Mouse (Mus musculus) hindbrain, postnatal 0 days (tissue): ENCODE results near the gene Bloc1s4. TPM values are rescaled to one million over a fixed set of nuclear protein-coding genes. Genes with fewer than 3 reads are reported as not detected.

ENCODE experiments used
- ATAC-seq: fragments of 200-750 bp; cut with Nextera tagmentation; 2 replicates; pipeline ENCODE4 v1.8.0; 2017; ENCODE audit warnings: mild to moderate bottlenecking, moderate TSS enrichment, moderate library complexity
- DNase-seq: peaks from one replicate; pipeline ENCODE4 v3.0.0-alpha.2; 2015; ENCODE audit warnings: low spot score
- H3K27ac ChIP-seq: fragments of 300-500 bp; sonication (generic); 2 replicates; pipeline ENCODE4 v1.5.1; 2014; ENCODE audit warnings: mild to moderate bottlenecking
- H3K27me3 ChIP-seq: fragments of 300-500 bp; sonication (generic); 2 replicates; pipeline ENCODE4 v1.6.1; 2014; ENCODE audit warnings: low read length, mixed read lengths; ENCODE audit not compliant: insufficient read depth
- H3K36me3 ChIP-seq: fragments of 300-500 bp; sonication (generic); 2 replicates; pipeline ENCODE4 v1.6.1; 2014; ENCODE audit warnings: low read length, mixed read lengths; ENCODE audit not compliant: insufficient read depth
- H3K4me1 ChIP-seq: fragments of 300-500 bp; sonication (generic); 2 replicates; pipeline ENCODE4 v1.6.1; 2014; ENCODE audit warnings: antibody characterized with exemption, low read length, mixed read lengths; ENCODE audit not compliant: insufficient read depth
- H3K4me2 ChIP-seq: fragments of 300-500 bp; sonication (generic); 2 replicates; pipeline ENCODE4 v1.6.1; 2014; ENCODE audit warnings: low read depth, mild to moderate bottlenecking, low read length, moderate library complexity, mixed read lengths
- H3K4me3 ChIP-seq: fragments of 300-500 bp; sonication (generic); 2 replicates; pipeline ENCODE4 v1.5.1; 2014; ENCODE audit warnings: low read length
- H3K9ac ChIP-seq: fragments of 300-500 bp; sonication (generic); replicated peaks from 2 replicates; pipeline ENCODE4 v1.6.1; 2014; ENCODE audit warnings: mild to moderate bottlenecking, low read length, moderate library complexity, mixed read lengths
- H3K9me3 ChIP-seq: fragments of 300-500 bp; sonication (generic); 2 replicates; pipeline ENCODE4 v1.6.1; 2016; ENCODE audit warnings: low read length, mixed read lengths
- CTCF ChIP-seq: IDR thresholded peaks from 2 replicates; pipeline ENCODE4 v1.5.1; 2016; ENCODE audit warnings: antibody characterized with exemption, control low read depth, low read depth
- WGBS: fragments of 180-500 bp; shearing (Covaris S2); extraction: QIAGEN DNeasy Blood & Tissue Kit; methylation state at CpG from one replicate; pipeline ENCODE4 v1.1.7; 2014; 5-methylcytosine and 5-hydroxymethylcytosine counted together
- polyA plus RNA-seq: library from polyadenylated mRNA; unstranded; fragments of >200 nt; fragmentation: Nextera tagmentation; extraction: Ambion mirVana; gene quantifications from 2 replicates; pipeline ENCODE4 v1.2.1, GENCODE M21; 2015
- total RNA-seq: library from RNA; depleted of rRNA; stranded (reverse); fragments of >200 nt; gene quantifications from 2 replicates; pipeline ENCODE4 v1.2.3, GENCODE M21; 2014

The Bloc1s4 gene
- total and polyA plus RNA-seq, 2 experiments from 2014 or later: 28.9 to 29.1 TPM

GRCm38 (mm10) chr5:36720219-36720618 lies 28.2 kb downstream of the Bloc1s4 start:
- Histone ChIP-seq H3K36me3 (no peaks in the 10 kb centered on the region), H3K9ac (no peak overlapping the region), H3K4me1 (no peaks in the 10 kb centered on the region), H3K27ac (no peak overlapping the region), H3K9me3 (no peaks in the 10 kb centered on the region), H3K4me2 (no peak overlapping the region), H3K4me3 (no peak overlapping the region), H3K27me3 (no peaks in the 10 kb centered on the region)
- no peak for TF ChIP-seq CTCF
- ATAC-seq (no peak), DNase-seq (no peak)
- WGBS: 86% methylated on average over 5 of the region's 5 CpGs

GRCm38 (mm10) chr5:36719601-36720000 lies 28.8 kb downstream of the Bloc1s4 start:
- 94% methylated on average over 3 of the region's 3 CpGs for WGBS
- DNase-seq: no peak
- no peak for ATAC-seq

GRCm38 (mm10) chr5:36719135-36719534 lies 29.3 kb downstream of the Bloc1s4 start:
- Histone ChIP-seq H3K36me3 (no peaks in the 10 kb centered on the region), H3K4me2 (no peak overlapping the region), H3K9me3 (no peaks in the 10 kb centered on the region), H3K27ac (no peak overlapping the region), H3K27me3 (no peaks in the 10 kb centered on the region), H3K9ac (no peak overlapping the region), H3K4me3 (no peak overlapping the region), H3K4me1 (no peaks in the 10 kb centered on the region)
- no peak for DNase-seq
- no peak for TF ChIP-seq CTCF
- 77% methylated on average over 5 of the region's 5 CpGs for WGBS
- ATAC-seq: no peak

More at GRCm38 (mm10) chr5:36719601-36720000, 28.8 kb downstream of the Bloc1s4 start:
- Histone ChIP-seq H3K27me3 (no peaks in the 10 kb centered on the region), H3K9ac (no peak overlapping the region), H3K27ac (no peak overlapping the region), H3K4me1 (no peaks in the 10 kb centered on the region), H3K4me3 (no peak overlapping the region), H3K4me2 (no peak overlapping the region), H3K9me3 (no peaks in the 10 kb centered on the region), H3K36me3 (no peaks in the 10 kb centered on the region)
- no peak for TF ChIP-seq CTCF

- H3K27ac ChIP-seq: no peak overlapping the region
- no peak for TF ChIP-seq CTCF
- WGBS: 86% methylated on average over 3 of the region's 3 CpGs
- H3K4me3 ChIP-seq: no peak overlapping the region
- H3K36me3 ChIP-seq: no peaks in the 10 kb centered on the region
- no peaks in the 10 kb centered on the region for H3K27me3 ChIP-seq
- no peak overlapping the region for H3K9ac ChIP-seq
- DNase-seq (no peak), ATAC-seq (no peak)
- H3K4me2 ChIP-seq: no peak overlapping the region
- H3K4me1 ChIP-seq: no peaks in the 10 kb centered on the region
- H3K9me3 ChIP-seq: no peaks in the 10 kb centered on the region
Observed at GRCm38 (mm10) chr5:36717889-36718288, 30.6 kb downstream of the Bloc1s4 start.

GRCm38 (mm10) chr5:36716816-36717215 lies 31.6 kb downstream of the Bloc1s4 start:
- Histone ChIP-seq H3K9me3 (no peaks in the 10 kb centered on the region), H3K27ac (no peak overlapping the region), H3K36me3 (no peaks in the 10 kb centered on the region), H3K4me2 (no peak overlapping the region), H3K4me3 (no peak overlapping the region), H3K4me1 (peaks cover 3% of the 10 kb centered on the region; the same call in 1 of the 2 replicates), H3K9ac (no peak overlapping the region), H3K27me3 (no peaks in the 10 kb centered on the region)
- WGBS: 71% methylated on average over 2 of the region's 2 CpGs
- DNase-seq (no peak), ATAC-seq (no peak)
- no peak for TF ChIP-seq CTCF

GRCm38 (mm10) chr5:36714832-36715231 lies 33.6 kb downstream of the Bloc1s4 start:
- Histone ChIP-seq H3K4me1 (peaks cover 3% of the 10 kb centered on the region; the same call in 1 of the 2 replicates), H3K27me3 (no peaks in the 10 kb centered on the region), H3K27ac (no peak overlapping the region), H3K9me3 (no peaks in the 10 kb centered on the region), H3K4me3 (no peak overlapping the region), H3K36me3 (no peaks in the 10 kb centered on the region), H3K4me2 (no peak overlapping the region), H3K9ac (no peak overlapping the region)
- no peak for ATAC-seq
- WGBS: 77% methylated on average over 3 of the region's 3 CpGs
- no peak for TF ChIP-seq CTCF
- no peak for DNase-seq

GRCm38 (mm10) chr5:36713693-36714092 lies 34.8 kb downstream of the Bloc1s4 start:
- Histone ChIP-seq H3K27me3 (no peaks in the 10 kb centered on the region), H3K4me1 (peaks cover 3% of the 10 kb centered on the region; the same call in 1 of the 2 replicates), H3K4me3 (no peak overlapping the region), H3K36me3 (no peaks in the 10 kb centered on the region), H3K9me3 (no peaks in the 10 kb centered on the region), H3K4me2 (no peak overlapping the region), H3K27ac (no peak overlapping the region), H3K9ac (no peak overlapping the region)
- WGBS: 91% methylated on average over 6 of the region's 6 CpGs
- ATAC-seq (no peak), DNase-seq (no peak)
- no peak for TF ChIP-seq CTCF
